Mouse (Mus musculus): ENCODE data around the gene Trip10. TPM values are rescaled to one million over a fixed set of nuclear protein-coding genes. Genes with fewer than 3 reads are reported as not detected.

The Trip10 gene
- total and polyA plus RNA-seq, 3 experiments = 21.5 to 40.0 (median 22.9) TPM

GRCm38 (mm10) chr17:57260351-57260750, 11.1 kb downstream of the Trip10 start:
- Histone ChIP-seq H3K4me1 (ENCODE audit: control insufficient read depth in 1 of 2, insufficient read depth in 2 of 2) (no peaks in the 10 kb centered on the region), H3K4me2 (ENCODE audit: insufficient read depth, low read depth, poor library complexity, severe bottlenecking) (no peak overlapping the region), H3K36me3 (replicated peaks in 1 of 2; ENCODE audit: control insufficient read depth in 1 of 2, insufficient read depth in 1 of 2, low read length in 1 of 2) (peaks cover 31 to 94% of the 10 kb centered on the region in 2 experiments), H3K9me3 (replicated peaks; ENCODE audit: low read length) (no peaks in the 10 kb centered on the region), H3K27me3 (replicated peaks) (no peaks in the 10 kb centered on the region), H3K4me3 (replicated peaks in 1 of 3; ENCODE audit: low read depth in 2 of 3, low read length in 2 of 3, poor library complexity in 1 of 3) (no peak overlapping the region), H3K79me2 (replicated peaks; ENCODE audit: control insufficient read depth, extremely low read depth, insufficient read depth, poor library complexity, severe bottlenecking) (no peaks in the 10 kb centered on the region), H3K27ac (ENCODE audit: insufficient read depth, low read depth) (no peak overlapping the region), H3K9ac (ENCODE audit: insufficient read depth, low read depth) (no peak overlapping the region)
- in situ Hi-C loops (cut with MboI; ENCODE audit: low pct_ligation_motif_present, low pct_unique_long_range_greater_than_20kb, low sequenced_read_pairs) (no loop called here), dilution Hi-C loops (cut with MboI; ENCODE audit: extremely low pct_ligation_motif_present, extremely low pct_unique_long_range_greater_than_20kb, low sequenced_read_pairs) (no loop called here)
- DNase-seq (ENCODE audit: extremely low read depth) = no peak
- TF ChIP-seq MEF2A (IDR thresholded peaks at IDR 0.05; ENCODE audit: borderline replicate concordance, low read depth, low read length) (no peak), CHD1 (IDR thresholded peaks at IDR 0.05; ENCODE audit: low read depth, low read length) (no peak), ZMIZ1 (IDR thresholded peaks at IDR 0.05; ENCODE audit: low read depth, low read length) (no peak), TCF12 (IDR thresholded peaks at IDR 0.05; ENCODE audit: low read depth, low read length) (no peak), NRF1 (IDR thresholded peaks at IDR 0.05; ENCODE audit: low read depth, low read length) (no peak), IRF4 (IDR thresholded peaks at IDR 0.05; ENCODE audit: low read depth, low read length) (no peak), ZC3H11A (IDR thresholded peaks at IDR 0.05; ENCODE audit: low read depth, low read length) (no peak), ZKSCAN1 (IDR thresholded peaks at IDR 0.05; ENCODE audit: borderline replicate concordance, low read depth, low read length) (no peak), MYC (IDR thresholded peaks at IDR 0.05; ENCODE audit: low read depth, low read length) (no peak), E2F4 (IDR thresholded peaks at IDR 0.05; ENCODE audit: insufficient replicate concordance, low read depth, low read length) (no peak), GABPA (IDR thresholded peaks at IDR 0.05; ENCODE audit: insufficient replicate concordance, low read depth, low read length) (no peak), RCOR1 (conservative IDR thresholded peaks at IDR 0.05; ENCODE audit: low read depth, low read length) (no peak), HCFC1 (IDR thresholded peaks at IDR 0.05; ENCODE audit: low read depth, low read length) (no peak), TBP (conservative IDR thresholded peaks at IDR 0.05; ENCODE audit: low read depth, low read length) (no peak), MAZ (IDR thresholded peaks at IDR 0.05; ENCODE audit: low read depth, low read length) (no peak), JUN (IDR thresholded peaks at IDR 0.05; ENCODE audit: insufficient read depth, low read depth, low read length) (no peak), MAFK (IDR thresholded peaks at IDR 0.05; ENCODE audit: insufficient replicate concordance, low read length) (no peak), ZNF384 (IDR thresholded peaks at IDR 0.05; ENCODE audit: low read depth, low read length) (no peak), KAT2A (IDR thresholded peaks at IDR 0.05; ENCODE audit: insufficient replicate concordance, low read length) (no peak)

DNA sequence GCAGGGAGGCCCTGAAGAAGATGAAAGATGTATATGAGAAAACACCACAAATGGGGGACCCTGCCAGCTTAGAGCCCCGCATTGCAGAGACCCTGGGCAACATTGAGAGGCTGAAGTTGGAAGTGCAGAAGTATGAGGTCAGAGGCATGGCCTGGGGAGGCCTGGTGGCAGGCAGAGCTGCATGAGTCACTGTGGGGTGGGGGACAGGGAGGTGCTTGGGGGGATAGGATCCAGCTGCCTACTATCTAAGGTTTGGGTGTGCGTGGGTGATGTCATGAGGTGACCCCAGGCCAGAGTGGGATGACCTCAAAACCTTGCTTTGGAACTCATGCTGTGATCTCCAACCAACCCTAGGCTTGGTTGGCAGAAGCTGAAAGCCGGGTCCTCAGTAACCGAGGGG, 12.0 kb downstream of the Trip10 start:
- H3K4me1 ChIP-seq (ENCODE audit: control insufficient read depth in 1 of 2, insufficient read depth in 2 of 2) = no peaks in the 10 kb centered on the region
- no peaks in the 10 kb centered on the region for H3K27me3 ChIP-seq (replicated peaks)
- no peaks in the 10 kb centered on the region for H3K79me2 ChIP-seq (replicated peaks; ENCODE audit: control insufficient read depth, extremely low read depth, insufficient read depth, poor library complexity, severe bottlenecking)
- no peak overlapping the region for H3K4me3 ChIP-seq (replicated peaks in 1 of 3; ENCODE audit: low read depth in 2 of 3, low read length in 2 of 3, poor library complexity in 1 of 3)
- no peak for TF ChIP-seq ZKSCAN1 (IDR thresholded peaks at IDR 0.05; ENCODE audit: borderline replicate concordance, low read depth, low read length)
- TF ChIP-seq MAFK (IDR thresholded peaks at IDR 0.05; ENCODE audit: insufficient replicate concordance, low read length) = no peak
- TF ChIP-seq IRF4 (IDR thresholded peaks at IDR 0.05; ENCODE audit: low read depth, low read length) = no peak
- TF ChIP-seq RCOR1 (conservative IDR thresholded peaks at IDR 0.05; ENCODE audit: low read depth, low read length) = no peak
- TF ChIP-seq USF1 (IDR thresholded peaks at IDR 0.05; ENCODE audit: low read depth, low read length) = no peak
- TF ChIP-seq NELFE (IDR thresholded peaks at IDR 0.05; ENCODE audit: low read depth, low read length) = no peak
- no peak for TF ChIP-seq POLR2A (IDR thresholded peaks at IDR 0.05; ENCODE audit: low read depth, low read length)
- no peak for TF ChIP-seq CTCF (conservative IDR thresholded peaks at IDR 0.05 in 1 of 2, IDR thresholded peaks at IDR 0.05 in 1 of 2; ENCODE audit: low read depth in 2 of 2, low read length in 2 of 2)
- TF ChIP-seq ETS1 (conservative IDR thresholded peaks at IDR 0.05; ENCODE audit: low read depth, low read length) = no peak
- no peak for TF ChIP-seq USF2 (conservative IDR thresholded peaks at IDR 0.05; ENCODE audit: low read depth, low read length)
- TF ChIP-seq PAX5 (IDR thresholded peaks at IDR 0.05; ENCODE audit: low read length) = no peak
- no peak for TF ChIP-seq ELF1 (IDR thresholded peaks at IDR 0.05; ENCODE audit: low read depth, low read length)
- TF ChIP-seq NRF1 (IDR thresholded peaks at IDR 0.05; ENCODE audit: low read depth, low read length) = no peak
- no peak for TF ChIP-seq SMC3 (IDR thresholded peaks at IDR 0.05; ENCODE audit: low read depth, low read length)
- dilution Hi-C loops (cut with MboI; ENCODE audit: extremely low pct_ligation_motif_present, extremely low pct_unique_long_range_greater_than_20kb, low sequenced_read_pairs) = no loop called here
- no peak overlapping the region for H3K9ac ChIP-seq (ENCODE audit: insufficient read depth, low read depth)
- H3K27ac ChIP-seq (ENCODE audit: insufficient read depth, low read depth) = no peak overlapping the region
- H3K4me2 ChIP-seq (ENCODE audit: insufficient read depth, low read depth, poor library complexity, severe bottlenecking) = no peak overlapping the region
- in situ Hi-C loops (cut with MboI; ENCODE audit: low pct_ligation_motif_present, low pct_unique_long_range_greater_than_20kb, low sequenced_read_pairs) = no loop called here
- no peak for DNase-seq (ENCODE audit: extremely low read depth)
- H3K9me3 ChIP-seq (replicated peaks; ENCODE audit: low read length) = no peaks in the 10 kb centered on the region
- peaks cover 29 to 89% of the 10 kb centered on the region in 2 experiments for H3K36me3 ChIP-seq (replicated peaks in 1 of 2; ENCODE audit: control insufficient read depth in 1 of 2, insufficient read depth in 1 of 2, low read length in 1 of 2)
